Mouse (Mus musculus) MEL (cell line): ENCODE results near the gene Cd5. TPM values are rescaled to one million over a fixed set of nuclear protein-coding genes. Genes with fewer than 3 reads are reported as not detected.

Source experiments
- DNase-seq: peaks from one replicate; pipeline ENCODE4 v3.0.0; 2011; ENCODE audit warnings: low read depth, low spot score
- H3K27ac ChIP-seq: 2 replicates; pipeline ENCODE4 v1.5.1; 2012; ENCODE audit warnings: low read depth, mild to moderate bottlenecking, control low read depth, low read length, moderate library complexity; ENCODE audit not compliant: control insufficient read depth
- H3K27me3 ChIP-seq, 2 experiments: fragments of 150-350 bp in 1 of 2; sonication (generic) in 1 of 2; 2 replicates each; pipeline ENCODE4 v1.6.1; 2012; ENCODE audit warnings: low read length in 2 of 2, mild to moderate bottlenecking in 2 of 2, improper control_type of control experiment in 1 of 2, moderate library complexity in 1 of 2; ENCODE audit not compliant: insufficient read depth in 2 of 2, control insufficient read depth in 1 of 2
- H3K36me3 ChIP-seq, 2 experiments: 2 replicates each; pipeline ENCODE4 v1.6.1; 2012 to 2014; ENCODE audit warnings: low read length in 2 of 2, improper control_type of control experiment in 1 of 2, inconsistent platforms in 1 of 2, mild to moderate bottlenecking in 1 of 2; ENCODE audit not compliant: insufficient read depth in 2 of 2, control insufficient read depth in 1 of 2
- H3K4me1 ChIP-seq, 2 experiments: fragments of 150-350 bp in 1 of 2; sonication (generic) in 1 of 2; 2 replicates each; pipeline ENCODE4 v1.6.1; 2012; ENCODE audit warnings: low read length in 2 of 2, improper control_type of control experiment in 1 of 2, mild to moderate bottlenecking in 1 of 2; ENCODE audit not compliant: insufficient read depth in 2 of 2, control insufficient read depth in 1 of 2
- H3K4me3 ChIP-seq, 2 experiments: fragments of 150-350 bp in 1 of 2; sonication (generic) in 1 of 2; 2 replicates each; pipeline ENCODE4 v1.5.1; 2012; ENCODE audit warnings: low read depth in 2 of 2, low read length in 2 of 2, mild to moderate bottlenecking in 2 of 2, moderate library complexity in 2 of 2, control low read depth in 1 of 2, improper control_type of control experiment in 1 of 2; ENCODE audit not compliant: control insufficient read depth in 1 of 2, insufficient read depth in 1 of 2
- H3K79me2 ChIP-seq: 2 replicates; pipeline ENCODE4 v1.6.1; 2012; ENCODE audit warnings: mild to moderate bottlenecking, low read length, moderate library complexity; ENCODE audit not compliant: control insufficient read depth, poor library complexity, insufficient read depth
- H3K9ac ChIP-seq: 2 replicates; pipeline ENCODE4 v1.6.1; 2012; ENCODE audit warnings: low read depth, mild to moderate bottlenecking, control low read depth, low read length, moderate library complexity; ENCODE audit not compliant: control insufficient read depth, poor library complexity, severe bottlenecking
- H3K9me3 ChIP-seq: fragments of 150-350 bp; sonication (generic); replicated peaks from 2 replicates; pipeline ENCODE4 v1.6.1; 2012; ENCODE audit warnings: mild to moderate bottlenecking, low read length, improper control_type of control experiment, moderate library complexity; ENCODE audit not compliant: insufficient read depth
- BHLHE40 ChIP-seq: IDR thresholded peaks from 2 replicates; pipeline ENCODE4 v1.6.1; 2012; ENCODE audit warnings: low read depth, mild to moderate bottlenecking, inconsistent platforms, low read length, improper control_type of control experiment, borderline replicate concordance
- CTCF ChIP-seq, 3 experiments: IDR thresholded peaks in 2 of 3; conservative IDR thresholded peaks in 1 of 3; 2 replicates each; pipeline ENCODE4 v1.5.1; 2011 to 2012; ENCODE audit warnings: low read length in 3 of 3, low read depth in 2 of 3, mild to moderate bottlenecking in 2 of 3, improper control_type of control experiment in 1 of 3, inconsistent platforms in 1 of 3, mixed read lengths in 1 of 3, moderate library complexity in 1 of 3; ENCODE audit not compliant: control insufficient read depth in 1 of 3, insufficient read depth in 1 of 3, poor library complexity in 1 of 3, severe bottlenecking in 1 of 3
- EP300 ChIP-seq, 2 experiments: IDR thresholded peaks; 2 replicates each; pipeline ENCODE4 v1.6.1; 2011; ENCODE audit warnings: improper control_type of control experiment in 2 of 2, low read length in 2 of 2, low read depth in 1 of 2, mild to moderate bottlenecking in 1 of 2
- HCFC1 ChIP-seq: IDR thresholded peaks from 2 replicates; pipeline ENCODE4 v1.6.1; 2012; ENCODE audit warnings: low read depth, mild to moderate bottlenecking, inconsistent platforms, low read length, improper control_type of control experiment, moderate library complexity
- JUND ChIP-seq: IDR thresholded peaks from 2 replicates; pipeline ENCODE4 v1.6.1; 2011; ENCODE audit warnings: low read depth, mild to moderate bottlenecking, improper control_type of control experiment, low read length
- KAT2A ChIP-seq: conservative IDR thresholded peaks from 2 replicates; pipeline ENCODE4 v1.6.1; 2012; ENCODE audit warnings: low read depth, low read length, improper control_type of control experiment, inconsistent platforms
- MAFK ChIP-seq: IDR thresholded peaks from 2 replicates; pipeline ENCODE4 v1.6.1; 2011; ENCODE audit warnings: low read depth, mild to moderate bottlenecking, low read length, improper control_type of control experiment, borderline replicate concordance
- MAZ ChIP-seq: IDR thresholded peaks from 2 replicates; pipeline ENCODE4 v1.6.1; 2012; ENCODE audit warnings: low read depth, mild to moderate bottlenecking, inconsistent platforms, low read length, improper control_type of control experiment
- MXI1 ChIP-seq: IDR thresholded peaks from 2 replicates; pipeline ENCODE4 v1.6.1; 2011; ENCODE audit warnings: mild to moderate bottlenecking, low read depth, low read length, improper control_type of control experiment
- MYB ChIP-seq: IDR thresholded peaks from 2 replicates; pipeline ENCODE4 v1.6.1; 2011; ENCODE audit warnings: mild to moderate bottlenecking, low read depth, low read length, improper control_type of control experiment
- POLR2AphosphoS2 ChIP-seq: IDR thresholded peaks from 2 replicates; pipeline ENCODE4 v1.6.1; 2011; ENCODE audit warnings: low read length, improper control_type of control experiment
- POLR2AphosphoS5 ChIP-seq: IDR thresholded peaks from 2 replicates; pipeline ENCODE4 v1.6.1; 2012; ENCODE audit warnings: low read depth, borderline replicate concordance, mild to moderate bottlenecking, inconsistent platforms, low read length, moderate library complexity, mixed read lengths
- RAD21 ChIP-seq: IDR thresholded peaks from 2 replicates; pipeline ENCODE4 v1.6.1; 2011; ENCODE audit warnings: mild to moderate bottlenecking, low read depth, low read length, improper control_type of control experiment
- RCOR1 ChIP-seq: IDR thresholded peaks from 2 replicates; pipeline ENCODE4 v1.6.1; 2012; ENCODE audit warnings: low read depth, mild to moderate bottlenecking, inconsistent platforms, low read length, improper control_type of control experiment
- TAL1 ChIP-seq: IDR thresholded peaks from 2 replicates; pipeline ENCODE4 v1.6.1; 2012; ENCODE audit warnings: mild to moderate bottlenecking, inconsistent platforms, low read length, moderate library complexity, mixed read lengths
- TBP ChIP-seq: IDR thresholded peaks from 2 replicates; pipeline ENCODE4 v1.8.0; 2011; ENCODE audit warnings: low read depth, low read length, improper control_type of control experiment
- TCF12 ChIP-seq: IDR thresholded peaks from 2 replicates; pipeline ENCODE4 v1.6.1; 2014; ENCODE audit warnings: low read depth, mild to moderate bottlenecking, inconsistent platforms, low read length, improper control_type of control experiment, moderate library complexity
- UBTF ChIP-seq: IDR thresholded peaks from 2 replicates; pipeline ENCODE4 v1.6.1; 2012; ENCODE audit warnings: low read depth, mild to moderate bottlenecking, inconsistent platforms, low read length, improper control_type of control experiment, moderate library complexity, borderline replicate concordance; ENCODE audit not compliant: insufficient read depth
- USF1 ChIP-seq: IDR thresholded peaks from 2 replicates; pipeline ENCODE4 v1.6.1; 2014; ENCODE audit warnings: low read depth, mild to moderate bottlenecking, inconsistent platforms, low read length, improper control_type of control experiment, moderate library complexity
- ZC3H11A ChIP-seq: IDR thresholded peaks from 2 replicates; pipeline ENCODE4 v1.6.1; 2012; ENCODE audit warnings: low read depth, mild to moderate bottlenecking, inconsistent platforms, low read length, improper control_type of control experiment
- ZKSCAN1 ChIP-seq: IDR thresholded peaks from 2 replicates; pipeline ENCODE4 v1.6.1; 2012; ENCODE audit warnings: low read depth, mild to moderate bottlenecking, inconsistent platforms, low read length, improper control_type of control experiment, moderate library complexity
- ZMIZ1 ChIP-seq: IDR thresholded peaks from 2 replicates; pipeline ENCODE4 v1.6.1; 2012; ENCODE audit warnings: low read depth, mild to moderate bottlenecking, inconsistent platforms, low read length, improper control_type of control experiment, moderate library complexity
- polyA plus RNA-seq, 2 experiments: library from polyadenylated mRNA; stranded (reverse) in 1 of 2; unstranded in 1 of 2; fragments of >175 nt in 1 of 2; fragments of >200 nt in 1 of 2; gene quantifications; 2 replicates each; pipeline versions ENCODE4 v1.2.1 to v1.2.4; 2012; ENCODE audit warnings: low replicate concordance in 2 of 2, low read depth in 1 of 2; ENCODE audit not compliant: insufficient read length in 2 of 2, insufficient read depth in 1 of 2, missing spikeins in 1 of 2
- total RNA-seq: library from RNA; depleted of rRNA; stranded (reverse); fragments of 300-350 nt; gene quantifications from 2 replicates; pipeline ENCODE4 v1.2.3, GENCODE M21; 2012

Cd5 gene
- total and polyA plus RNA-seq, 3 experiments: not detected

DNA sequence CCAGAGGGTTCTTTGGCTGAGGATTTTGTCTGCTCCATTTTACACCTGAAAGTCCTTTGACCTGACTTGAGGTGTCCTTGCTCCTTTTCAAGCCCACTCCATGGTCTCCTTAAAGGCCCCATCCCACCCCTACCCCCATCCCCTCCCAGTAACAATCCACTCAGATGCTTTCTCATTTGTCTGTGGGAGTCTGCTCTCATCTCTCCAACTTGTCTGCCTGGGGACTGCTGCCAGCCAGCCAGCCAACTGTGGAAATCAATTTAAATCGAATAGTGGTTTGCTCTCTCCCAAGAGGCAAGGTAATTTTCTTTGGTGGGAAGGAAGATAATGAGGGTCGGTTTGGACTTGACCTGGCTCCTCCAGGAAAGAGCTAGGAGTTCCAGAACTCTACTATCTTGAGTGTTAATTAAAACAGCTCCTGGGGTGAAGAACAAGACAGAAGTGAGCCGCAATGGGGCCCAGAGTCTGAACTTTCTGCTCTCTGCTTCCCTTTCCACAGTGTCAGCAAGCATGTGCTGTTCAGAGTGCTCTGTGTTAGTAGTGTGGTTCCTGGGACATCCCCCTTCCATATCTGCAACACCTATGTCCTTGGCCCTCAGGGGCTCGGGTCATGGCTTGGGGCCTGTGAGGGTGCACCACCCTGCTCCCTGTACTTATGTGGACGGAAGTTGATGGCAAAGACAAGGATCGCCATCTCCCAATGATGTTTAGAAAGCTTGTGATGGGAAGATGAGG is 30.1 kb upstream of the Cd5 start:
- Histone ChIP-seq H3K4me3 (no peak overlapping the region), H3K79me2 (no peaks in the 10 kb centered on the region), H3K27me3 (peaks cover 0 to 12% of the 10 kb centered on the region in 2 experiments; a peak in 3 of 4 replicates), H3K27ac (no peak overlapping the region), H3K9me3 (no peaks in the 10 kb centered on the region), H3K4me1 (no peaks in the 10 kb centered on the region), H3K36me3 (no peaks in the 10 kb centered on the region), H3K9ac (no peak overlapping the region)
- TF ChIP-seq KAT2A (no peak), MAFK (no peak), MXI1 (no peak), POLR2AphosphoS2 (no peak), POLR2AphosphoS5 (no peak), ZC3H11A (no peak), MAZ (no peak), ZKSCAN1 (no peak)
- DNase-seq: no peak

DNA sequence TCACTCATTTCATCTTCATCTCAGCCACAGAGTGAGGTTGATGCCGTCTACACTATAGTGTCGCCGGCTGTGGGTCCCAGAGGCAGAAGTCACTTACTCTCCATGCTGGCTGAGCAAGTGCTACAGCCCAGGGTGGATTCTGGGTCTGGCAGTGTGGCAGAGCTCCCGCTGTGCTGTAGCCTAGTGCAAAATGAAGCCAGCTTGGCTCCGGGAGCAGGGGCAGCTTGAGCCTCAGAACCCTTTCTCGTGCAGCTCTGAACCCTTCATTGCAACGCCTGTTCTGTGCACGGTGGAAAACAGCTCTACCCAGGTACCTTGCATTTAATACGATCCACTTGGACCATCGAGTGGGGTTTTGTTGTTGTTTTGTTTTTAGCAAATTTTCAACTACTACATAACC is 28.8 kb upstream of the Cd5 start:
- H3K9ac ChIP-seq: no peak overlapping the region
- H3K79me2 ChIP-seq: no peaks in the 10 kb centered on the region
- H3K27me3 ChIP-seq: peaks cover 0 to 9% of the 10 kb centered on the region in 2 experiments; a peak in 3 of 4 replicates
- no peak overlapping the region for H3K4me3 ChIP-seq
- no peaks in the 10 kb centered on the region for H3K4me1 ChIP-seq
- H3K9me3 ChIP-seq: no peaks in the 10 kb centered on the region
- H3K36me3 ChIP-seq: no peaks in the 10 kb centered on the region
- TF ChIP-seq MYB (no peak), RAD21 (no peak), CTCF (IDR thresholded peaks at IDR 0.05 in 2 of 3, conservative IDR thresholded peaks at IDR 0.05 in 1 of 3; ENCODE audit: control insufficient read depth in 1 of 3, insufficient read depth in 1 of 3, low read depth in 2 of 3, low read length in 3 of 3, poor library complexity in 1 of 3, severe bottlenecking in 1 of 3) (no peak), EP300 (IDR thresholded peaks at IDR 0.05; ENCODE audit: low read depth in 1 of 2, low read length in 2 of 2) (no peak), JUND (no peak), BHLHE40 (no peak), HCFC1 (no peak), RCOR1 (no peak), TCF12 (no peak), UBTF (no peak), TBP (no peak), ZMIZ1 (no peak), USF1 (no peak), TAL1 (no peak)
- no peak overlapping the region for H3K27ac ChIP-seq
- DNase-seq: no peak
